Mouse (Mus musculus): ENCODE data around the gene Lekr1. TPM values are rescaled to one million over a fixed set of nuclear protein-coding genes. Genes with fewer than 3 reads are reported as not detected.

The Lekr1 gene
- polyA plus RNA-seq, 1 experiment from 2014 or later: 7.3 TPM

GRCm38 (mm10) chr3:65782246-65782645 lies 116.2 kb downstream of the Lekr1 start:
- no peaks in the 10 kb centered on the region for H3K4me1 ChIP-seq
- H3K9me3 ChIP-seq: no peaks in the 10 kb centered on the region
- H3K4me2 ChIP-seq: no peak overlapping the region
- H3K36me3 ChIP-seq: no peaks in the 10 kb centered on the region
- H3K4me3 ChIP-seq (replicated peaks): no peak overlapping the region
- H3K27ac ChIP-seq: no peak overlapping the region
- no peaks in the 10 kb centered on the region for H3K27me3 ChIP-seq (replicated peaks)
- 74% methylated on average over 5 of the region's 5 CpGs for WGBS
- ATAC-seq (ENCODE audit: insufficient read depth, low FRiP score, low read depth): no peak
- H3K9ac ChIP-seq: no peak overlapping the region

- 45% methylated on average over 3 of the region's 3 CpGs for WGBS
- ATAC-seq (ENCODE audit: insufficient read depth, low FRiP score, low read depth): no peak
Observed at GRCm38 (mm10) chr3:65790076-65790685, 124.2 kb downstream of the Lekr1 start.

GRCm38 (mm10) chr3:65793561-65793960 lies 127.5 kb downstream of the Lekr1 start:
- no peaks in the 10 kb centered on the region for H3K36me3 ChIP-seq
- no peak overlapping the region for H3K4me3 ChIP-seq (replicated peaks)
- WGBS: 86% methylated on average over 4 of the region's 4 CpGs
- H3K27me3 ChIP-seq (replicated peaks): no peaks in the 10 kb centered on the region
- H3K9ac ChIP-seq: no peak overlapping the region
- H3K4me2 ChIP-seq: no peak overlapping the region
- no peak overlapping the region for H3K27ac ChIP-seq
- ATAC-seq (ENCODE audit: insufficient read depth, low FRiP score, low read depth): no peak
- H3K4me1 ChIP-seq: no peaks in the 10 kb centered on the region
- no peaks in the 10 kb centered on the region for H3K9me3 ChIP-seq

More at GRCm38 (mm10) chr3:65790076-65790685, 124.2 kb downstream of the Lekr1 start:
- Histone ChIP-seq H3K36me3 (no peaks in the 10 kb centered on the region), H3K4me3 (replicated peaks) (no peak overlapping the region), H3K4me2 (no peak overlapping the region), H3K27me3 (replicated peaks) (no peaks in the 10 kb centered on the region), H3K9ac (no peak overlapping the region), H3K27ac (no peak overlapping the region), H3K9me3 (no peaks in the 10 kb centered on the region), H3K4me1 (no peaks in the 10 kb centered on the region)

GRCm38 (mm10) chr3:65794711-65795110 lies 128.7 kb downstream of the Lekr1 start:
- H3K4me1 ChIP-seq: no peaks in the 10 kb centered on the region
- ATAC-seq (ENCODE audit: insufficient read depth, low FRiP score, low read depth): no peak
- 81% methylated on average over 2 of the region's 2 CpGs for WGBS

GRCm38 (mm10) chr3:65797345-65798137 lies 131.5 kb downstream of the Lekr1 start:
- Histone ChIP-seq H3K9me3 (no peaks in the 10 kb centered on the region), H3K4me2 (no peak overlapping the region), H3K27ac (no peak overlapping the region), H3K27me3 (replicated peaks) (no peaks in the 10 kb centered on the region), H3K9ac (no peak overlapping the region), H3K4me3 (replicated peaks) (no peak overlapping the region), H3K4me1 (no peaks in the 10 kb centered on the region), H3K36me3 (no peaks in the 10 kb centered on the region)
- no peak for ATAC-seq (ENCODE audit: insufficient read depth, low FRiP score, low read depth)
- WGBS: 91% methylated on average over 5 of the region's 5 CpGs

More at GRCm38 (mm10) chr3:65794711-65795110, 128.7 kb downstream of the Lekr1 start:
- Histone ChIP-seq H3K27me3 (replicated peaks) (no peaks in the 10 kb centered on the region), H3K27ac (no peak overlapping the region), H3K9ac (no peak overlapping the region), H3K9me3 (no peaks in the 10 kb centered on the region), H3K36me3 (no peaks in the 10 kb centered on the region), H3K4me3 (replicated peaks) (no peak overlapping the region), H3K4me2 (no peak overlapping the region)

- WGBS: 70% methylated on average over 4 of the region's 4 CpGs
- Histone ChIP-seq H3K27ac (no peak overlapping the region), H3K4me1 (no peaks in the 10 kb centered on the region), H3K27me3 (replicated peaks) (no peaks in the 10 kb centered on the region), H3K4me2 (no peak overlapping the region), H3K4me3 (replicated peaks) (no peak overlapping the region), H3K9ac (no peak overlapping the region), H3K36me3 (no peaks in the 10 kb centered on the region), H3K9me3 (no peaks in the 10 kb centered on the region)
- no peak for ATAC-seq (ENCODE audit: insufficient read depth, low FRiP score, low read depth)
Observed at GRCm38 (mm10) chr3:65800962-65801361, 134.9 kb downstream of the Lekr1 start.

- no peaks in the 10 kb centered on the region for H3K36me3 ChIP-seq
- no peak overlapping the region for H3K4me2 ChIP-seq
- H3K27ac ChIP-seq: no peak overlapping the region; the same call in 1 of the 2 replicates
- no peak overlapping the region for H3K9ac ChIP-seq
- no peak overlapping the region for H3K4me3 ChIP-seq (replicated peaks)
- no peaks in the 10 kb centered on the region for H3K9me3 ChIP-seq
- 70% methylated on average over 5 of the region's 5 CpGs for WGBS
- ATAC-seq (ENCODE audit: insufficient read depth, low FRiP score, low read depth): no peak
- no peaks in the 10 kb centered on the region for H3K4me1 ChIP-seq
- no peaks in the 10 kb centered on the region for H3K27me3 ChIP-seq (replicated peaks)
Observed at GRCm38 (mm10) chr3:65802185-65802584, 136.2 kb downstream of the Lekr1 start.

- H3K9me3 ChIP-seq: no peaks in the 10 kb centered on the region
- H3K27me3 ChIP-seq (replicated peaks): no peaks in the 10 kb centered on the region
- H3K9ac ChIP-seq: no peak overlapping the region
- H3K4me1 ChIP-seq: no peaks in the 10 kb centered on the region
- H3K4me3 ChIP-seq (replicated peaks): no peak overlapping the region
- H3K27ac ChIP-seq: no peak overlapping the region
- WGBS: 38% methylated on average over 5 of the region's 5 CpGs
- no peak overlapping the region for H3K4me2 ChIP-seq
- no peaks in the 10 kb centered on the region for H3K36me3 ChIP-seq
- peak; percentile 39; the same call in 1 of the 2 replicates for ATAC-seq (ENCODE audit: insufficient read depth, low FRiP score, low read depth)
Observed at GRCm38 (mm10) chr3:65802868-65803267, 136.8 kb downstream of the Lekr1 start.

- Histone ChIP-seq H3K4me1 (no peaks in the 10 kb centered on the region), H3K4me2 (no peak overlapping the region), H3K4me3 (replicated peaks) (no peak overlapping the region), H3K27ac (no peak overlapping the region), H3K36me3 (no peaks in the 10 kb centered on the region), H3K27me3 (replicated peaks) (no peaks in the 10 kb centered on the region), H3K9ac (no peak overlapping the region), H3K9me3 (no peaks in the 10 kb centered on the region)
- 75% methylated on average over 6 of the region's 6 CpGs for WGBS
- no peak for ATAC-seq (ENCODE audit: insufficient read depth, low FRiP score, low read depth)
Observed at GRCm38 (mm10) chr3:65814881-65815280, 148.9 kb downstream of the Lekr1 start.

GRCm38 (mm10) chr3:65816012-65816411 lies 150.0 kb downstream of the Lekr1 start:
- H3K4me2 ChIP-seq: no peak overlapping the region
- no peaks in the 10 kb centered on the region for H3K4me1 ChIP-seq
- no peak overlapping the region for H3K27ac ChIP-seq
- H3K36me3 ChIP-seq: no peaks in the 10 kb centered on the region
- H3K9me3 ChIP-seq: no peaks in the 10 kb centered on the region
- no peaks in the 10 kb centered on the region for H3K27me3 ChIP-seq (replicated peaks)
- no peak for ATAC-seq (ENCODE audit: insufficient read depth, low FRiP score, low read depth)
- H3K4me3 ChIP-seq (replicated peaks): no peak overlapping the region
- 76% methylated on average over 10 of the region's 10 CpGs for WGBS
- no peak overlapping the region for H3K9ac ChIP-seq

GRCm38 (mm10) chr3:65818597-65818996 lies 152.6 kb downstream of the Lekr1 start:
- Histone ChIP-seq H3K9me3 (no peaks in the 10 kb centered on the region), H3K4me3 (replicated peaks) (no peak overlapping the region), H3K27me3 (replicated peaks) (no peaks in the 10 kb centered on the region), H3K4me2 (no peak overlapping the region), H3K4me1 (no peaks in the 10 kb centered on the region), H3K36me3 (no peaks in the 10 kb centered on the region), H3K9ac (no peak overlapping the region), H3K27ac (no peak overlapping the region)
- no peak for ATAC-seq (ENCODE audit: insufficient read depth, low FRiP score, low read depth)
- 77% methylated on average over 4 of the region's 4 CpGs for WGBS

GRCm38 (mm10) chr3:65819841-65820240 lies 153.8 kb downstream of the Lekr1 start:
- WGBS: 27% methylated on average over 6 of the region's 6 CpGs
- Histone ChIP-seq H3K36me3 (no peaks in the 10 kb centered on the region), H3K4me3 (replicated peaks) (no peak overlapping the region), H3K4me2 (no peak overlapping the region), H3K27ac (no peak overlapping the region), H3K4me1 (no peaks in the 10 kb centered on the region), H3K9me3 (no peaks in the 10 kb centered on the region), H3K9ac (no peak overlapping the region), H3K27me3 (replicated peaks) (no peaks in the 10 kb centered on the region)
- no peak for ATAC-seq (ENCODE audit: insufficient read depth, low FRiP score, low read depth)

Measured in stomach, embryonic 15.5 days (tissue).